Mouse (Mus musculus): ENCODE data around the gene Nradd. TPM values are rescaled to one million over a fixed set of nuclear protein-coding genes. Genes with fewer than 3 reads are reported as not detected.

The Nradd gene
- polyA plus RNA-seq, 1 experiment from 2014 or later: 26.8 TPM

Small RNA genes lying within 50 kb of the gene (microRNA-seq; reads per million reads assigned to microRNA genes)
- gene Mir8107: not detected

Other genes with a start within 250 kb of the Nradd start
- 13.1 and 18.7 TPM in 2 replicates for gene Ptpn23, start 216.2 kb downstream of the Nradd start, polyA plus RNA-seq (2014; fragmentation: Nextera tagmentation; extraction: Ambion mirVana)
- 0.61 and 1.2 TPM in 2 replicates for gene Ngp, start 204.7 kb downstream of the Nradd start, polyA plus RNA-seq (2014; fragmentation: Nextera tagmentation; extraction: Ambion mirVana)
- gene Klhl18, start 147.8 kb downstream of the Nradd start, polyA plus RNA-seq (2014; fragmentation: Nextera tagmentation; extraction: Ambion mirVana): 10.5 and 14.3 TPM in 2 replicates
- 3.0 and 3.2 TPM in 2 replicates for gene Kif9, start 147.5 kb downstream of the Nradd start, polyA plus RNA-seq (2014; fragmentation: Nextera tagmentation; extraction: Ambion mirVana)
- 36.1 and 43.6 TPM in 2 replicates for gene Setd2, start 91.9 kb downstream of the Nradd start, polyA plus RNA-seq (2014; fragmentation: Nextera tagmentation; extraction: Ambion mirVana)
- gene Nbeal2, start 29.7 kb upstream of the Nradd start, polyA plus RNA-seq (2014; fragmentation: Nextera tagmentation; extraction: Ambion mirVana): 0.86 and 2.7 TPM in 2 replicates
- gene Ccdc12, start 32.1 kb upstream of the Nradd start, polyA plus RNA-seq (2014; fragmentation: Nextera tagmentation; extraction: Ambion mirVana): 119 and 120 TPM in 2 replicates
- 0.33 TPM in 1 of 2 replicates, not detected in the other for gene Myl3, start 117.4 kb upstream of the Nradd start, polyA plus RNA-seq (2014; fragmentation: Nextera tagmentation; extraction: Ambion mirVana)
- 4.0 and 4.7 TPM in 2 replicates for gene Pth1r, start 122.7 kb upstream of the Nradd start, polyA plus RNA-seq (2014; fragmentation: Nextera tagmentation; extraction: Ambion mirVana)
- not detected in 2 replicates for gene Prss42, start 173.7 kb upstream of the Nradd start, polyA plus RNA-seq (2014; fragmentation: Nextera tagmentation; extraction: Ambion mirVana)
- gene Prss44, start 189.5 kb upstream of the Nradd start, polyA plus RNA-seq (2014; fragmentation: Nextera tagmentation; extraction: Ambion mirVana): not detected in 2 replicates
- gene Prss43, start 202.2 kb upstream of the Nradd start, polyA plus RNA-seq (2014; fragmentation: Nextera tagmentation; extraction: Ambion mirVana): not detected in 2 replicates
- gene Prss45, start 210.1 kb upstream of the Nradd start, polyA plus RNA-seq (2014; fragmentation: Nextera tagmentation; extraction: Ambion mirVana): 0.38 TPM in 1 of 2 replicates, not detected in the other
- not detected in 2 replicates for gene Prss46, start 220.1 kb upstream of the Nradd start, polyA plus RNA-seq (2014; fragmentation: Nextera tagmentation; extraction: Ambion mirVana)
- not detected in 2 replicates for gene Prss50, start 233.5 kb upstream of the Nradd start, polyA plus RNA-seq (2014; fragmentation: Nextera tagmentation; extraction: Ambion mirVana)

Data from forebrain, embryonic 14.5 days (tissue).